Mouse (Mus musculus): ENCODE data around the gene Gm10058. TPM values are rescaled to one million over a fixed set of nuclear protein-coding genes. Genes with fewer than 3 reads are reported as not detected.
"Not testable (repeated sequence)": the region's sequence is repeated elsewhere in the genome, so short reads cannot be mapped to it uniquely, and the experiment has no call there.

Gene Gm10058
- not detected in 2 replicates for polyA plus RNA-seq (2015; fragmentation: Nextera tagmentation; extraction: Ambion mirVana)

- not testable (repeated sequence) for H3K4me2 ChIP-seq (replicated peaks); H3K36me3 ChIP-seq; H3K4me1 ChIP-seq (replicated peaks); H3K4me3 ChIP-seq (replicated peaks); ATAC-seq; H3K9me3 ChIP-seq; H3K27ac ChIP-seq; H3K27me3 ChIP-seq (replicated peaks); H3K9ac ChIP-seq
- no CpG with 5 or more reads among the region's 5 CpGs for WGBS
These were observed at the start of gene Gm10058 for GRCm38 (mm10) chrX:27946785-27947184. Gene Gm10058, minus strand, starts transcription at chrX:27946885.

Data from intestine, embryonic 15.5 days (tissue).